Mouse (Mus musculus): Measurements from ENCODE around the gene 6430548M08Rik.

6430548M08Rik gene

GRCm38 (mm10) chr8:120109149-120109548 lies 4.8 kb upstream of the 6430548M08Rik start:
- no peak for ATAC-seq (ENCODE audit: low TSS enrichment)

- no peak for ATAC-seq (ENCODE audit: low TSS enrichment)
Observed at GRCm38 (mm10) chr8:120110966-120111365, 3.0 kb upstream of the 6430548M08Rik start.

- ATAC-seq (ENCODE audit: low TSS enrichment), result no peak
Observed at GRCm38 (mm10) chr8:120111382-120111781, 2.6 kb upstream of the 6430548M08Rik start.

GRCm38 (mm10) chr8:120112535-120112934 lies 1.4 kb upstream of the 6430548M08Rik start:
- no peak for ATAC-seq (ENCODE audit: low TSS enrichment)

GRCm38 (mm10) chr8:120113306-120113705 lies 646 bp upstream of the 6430548M08Rik start:
- ATAC-seq (ENCODE audit: low TSS enrichment), result no peak; the same call in 1 of the 2 replicates

GRCm38 (mm10) chr8:120114315-120114841 lies 426 bp downstream of the 6430548M08Rik start:
- ATAC-seq (ENCODE audit: low TSS enrichment), result peak; percentile 30

GRCm38 (mm10) chr8:120116600-120116999 lies 2.6 kb downstream of the 6430548M08Rik start:
- ATAC-seq (ENCODE audit: low TSS enrichment), result no peak

- ATAC-seq (ENCODE audit: low TSS enrichment), result no peak
Observed at GRCm38 (mm10) chr8:120118162-120118561, 4.2 kb downstream of the 6430548M08Rik start.

- peak; percentile 52 for ATAC-seq (ENCODE audit: low TSS enrichment)
Observed at GRCm38 (mm10) chr8:120118847-120119246, 4.9 kb downstream of the 6430548M08Rik start.

- no peak for ATAC-seq (ENCODE audit: low TSS enrichment)
Observed at GRCm38 (mm10) chr8:120119429-120119828, 5.5 kb downstream of the 6430548M08Rik start.

- peak; percentile 10; the same call in 1 of the 2 replicates for ATAC-seq (ENCODE audit: low TSS enrichment)
Observed at GRCm38 (mm10) chr8:120119931-120120330, 6.0 kb downstream of the 6430548M08Rik start.

GRCm38 (mm10) chr8:120120951-120121350 lies 7.0 kb downstream of the 6430548M08Rik start:
- ATAC-seq (ENCODE audit: low TSS enrichment), result no peak

GRCm38 (mm10) chr8:120124261-120124660 lies 10.3 kb downstream of the 6430548M08Rik start:
- no peak for ATAC-seq (ENCODE audit: low TSS enrichment)

- ATAC-seq (ENCODE audit: low TSS enrichment), result 0 out of 2 replicates have a peak, but pooled peaks have one; percentile 17
Observed at GRCm38 (mm10) chr8:120124836-120125389, 11.0 kb downstream of the 6430548M08Rik start.

GRCm38 (mm10) chr8:120126357-120127161 lies 12.6 kb downstream of the 6430548M08Rik start:
- ATAC-seq (ENCODE audit: low TSS enrichment), result no peak

GRCm38 (mm10) chr8:120129547-120129946 lies 15.6 kb downstream of the 6430548M08Rik start:
- ATAC-seq (ENCODE audit: low TSS enrichment), result no peak

GRCm38 (mm10) chr8:120131158-120131557 lies 17.2 kb downstream of the 6430548M08Rik start:
- ATAC-seq (ENCODE audit: low TSS enrichment), result no peak

GRCm38 (mm10) chr8:120133169-120133568 lies 19.2 kb downstream of the 6430548M08Rik start:
- no peak for ATAC-seq (ENCODE audit: low TSS enrichment)

GRCm38 (mm10) chr8:120135687-120136086 lies 21.7 kb downstream of the 6430548M08Rik start:
- no peak for ATAC-seq (ENCODE audit: low TSS enrichment)

GRCm38 (mm10) chr8:120136618-120137017 lies 22.7 kb downstream of the 6430548M08Rik start:
- peak; percentile 87 for ATAC-seq (ENCODE audit: low TSS enrichment)

GRCm38 (mm10) chr8:120138958-120139357 lies 25.0 kb downstream of the 6430548M08Rik start:
- ATAC-seq (ENCODE audit: low TSS enrichment), result no peak

GRCm38 (mm10) chr8:120140769-120141168 lies 26.8 kb downstream of the 6430548M08Rik start:
- no peak for ATAC-seq (ENCODE audit: low TSS enrichment)

Data from frontal cortex, adult (tissue).